Mouse (Mus musculus) heart, adult 9 months (tissue): ENCODE data around the gene Cbarp.

Source experiments
- DNase-seq, 2 experiments: peaks; one replicate each; pipeline ENCODE4 v3.0.0; 2022; ENCODE audit warnings: low spot score in 2 of 2

Gene Cbarp

GRCm38 (mm10) chr10:80097275-80097674 is 43.4 kb downstream of the Cbarp start:
- DNase-seq: no peak

- DNase-seq: no peak
Measured at GRCm38 (mm10) chr10:80095547-80095946, 45.1 kb downstream of the Cbarp start.

- DNase-seq: no peak
Measured at GRCm38 (mm10) chr10:80094684-80095083, 46.0 kb downstream of the Cbarp start.

- peak in 1 of 2 experiments; percentile 23 for DNase-seq
Measured at GRCm38 (mm10) chr10:80094085-80094484, 46.5 kb downstream of the Cbarp start.

- DNase-seq: no peak
Measured at GRCm38 (mm10) chr10:80092690-80093089, 47.9 kb downstream of the Cbarp start.

GRCm38 (mm10) chr10:80091527-80091926 is 49.1 kb downstream of the Cbarp start:
- DNase-seq: no peak

GRCm38 (mm10) chr10:80089146-80089545 is 51.5 kb downstream of the Cbarp start:
- no peak for DNase-seq

- DNase-seq: no peak
Measured at GRCm38 (mm10) chr10:80087483-80087882, 53.2 kb downstream of the Cbarp start.

GRCm38 (mm10) chr10:80086847-80087246 is 53.8 kb downstream of the Cbarp start:
- DNase-seq: no peak

GRCm38 (mm10) chr10:80084817-80085487 is 55.7 kb downstream of the Cbarp start:
- no peak for DNase-seq

- DNase-seq: no peak
Measured at GRCm38 (mm10) chr10:80081075-80081474, 59.6 kb downstream of the Cbarp start.
